Mouse (Mus musculus) testis, postnatal 10 days (tissue): Measurements from ENCODE around the gene Cabp5.
"Not testable (repeated sequence)": the region's sequence is repeated elsewhere in the genome, so short reads cannot be mapped to it uniquely, and the experiment has no call there.

Source experiments
- DNase-seq: peaks from one replicate; pipeline ENCODE4 v3.0.0; 2021; ENCODE audit warnings: low spot score

Gene Cabp5

DNA sequence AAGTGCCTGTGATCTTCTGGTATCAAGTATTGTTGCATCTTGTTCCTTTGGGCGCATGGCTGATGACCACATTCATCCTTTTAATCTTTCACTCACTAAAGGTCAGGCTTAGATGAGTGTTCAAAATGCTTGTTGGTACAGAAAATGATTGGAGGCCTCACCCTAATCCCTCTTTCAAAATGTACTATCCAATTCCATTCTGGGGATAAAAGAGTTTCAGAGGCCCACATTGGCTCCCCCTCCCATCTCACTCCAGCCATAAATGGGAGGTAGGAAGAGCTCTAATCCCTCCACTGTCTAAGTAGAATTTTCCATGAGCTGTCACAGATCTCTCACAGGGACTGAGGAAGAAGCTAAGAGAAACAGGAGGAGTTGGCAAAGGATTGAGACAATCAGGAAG is at the start of gene Cabp5:
Gene Cabp5, plus strand, starts transcription at position 301 of the 400 bp plus-strand sequence.
- no peak for DNase-seq

DNA sequence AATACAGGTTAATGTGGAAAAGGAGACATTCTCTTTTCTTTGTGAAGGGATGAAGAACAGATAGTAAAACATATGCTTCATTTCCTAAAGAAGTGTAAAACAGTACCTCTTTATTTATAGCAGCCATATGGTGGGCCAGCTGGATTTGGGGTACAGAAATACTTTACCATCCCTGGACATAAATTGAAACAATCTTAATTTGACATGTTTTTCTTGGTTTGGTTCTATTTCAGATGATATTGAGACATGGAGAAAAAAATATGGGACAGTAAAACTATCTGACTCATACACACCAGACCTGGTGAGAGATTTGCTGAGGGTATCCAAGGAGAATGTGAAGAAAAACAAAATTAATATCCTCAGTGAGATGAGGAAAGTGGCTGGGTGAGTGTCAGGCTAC is 42.0 kb upstream of the Cabp5 start:
- DNase-seq, result no peak

- no peak for DNase-seq
Observed at GRCm38 (mm10) chr7:13380588-13380987, 17.3 kb upstream of the Cabp5 start.

- DNase-seq, result not testable (repeated sequence)
Observed at GRCm38 (mm10) chr7:13450541-13450940, 52.6 kb downstream of the Cabp5 start, which contains the start of gene Bsph1. TSS of gene Bsph1 (plus strand) at chr7:13450841.
